Mouse (Mus musculus) v-Abl transformed pro-B cells (cell line): ENCODE data around the gene Cd244a.

Experiments used
- in situ Hi-C, 2 experiments: fragments of 400-800 bp; cut with MboI; formaldehyde crosslinking; loops; one replicate each; pipeline ENCODE4 v1.15.1; 2025; ENCODE audit not compliant: unreplicated experiment in 2 of 2

The Cd244a gene

DNA sequence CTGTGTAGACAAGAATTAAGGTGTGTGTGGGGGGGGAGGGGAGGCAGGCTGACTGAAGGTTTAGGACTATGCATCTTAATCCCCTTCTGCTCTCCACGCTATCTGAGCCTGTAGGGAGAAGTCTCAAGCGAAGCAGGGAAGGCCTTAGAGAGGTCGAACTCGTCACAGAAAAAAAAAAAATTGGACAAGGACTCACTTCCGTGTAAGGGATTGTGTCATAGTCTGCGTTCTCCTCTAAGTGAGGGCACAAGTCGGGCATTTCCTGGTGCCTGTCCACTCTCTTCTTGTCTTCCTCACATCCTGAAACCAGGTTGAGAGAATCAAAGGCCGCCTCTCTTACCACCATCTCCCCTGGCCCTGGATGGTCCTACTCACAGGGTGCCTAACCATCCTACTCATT is 78.1 kb downstream of the Cd244a start:
- in situ Hi-C loops, result no loop called here

GRCm38 (mm10) chr1:171638686-171639085 is 79.7 kb downstream of the Cd244a start:
- in situ Hi-C loops, result no loop called here

GRCm38 (mm10) chr1:171640796-171641195 is 81.8 kb downstream of the Cd244a start:
- in situ Hi-C loops, result no loop called here

DNA sequence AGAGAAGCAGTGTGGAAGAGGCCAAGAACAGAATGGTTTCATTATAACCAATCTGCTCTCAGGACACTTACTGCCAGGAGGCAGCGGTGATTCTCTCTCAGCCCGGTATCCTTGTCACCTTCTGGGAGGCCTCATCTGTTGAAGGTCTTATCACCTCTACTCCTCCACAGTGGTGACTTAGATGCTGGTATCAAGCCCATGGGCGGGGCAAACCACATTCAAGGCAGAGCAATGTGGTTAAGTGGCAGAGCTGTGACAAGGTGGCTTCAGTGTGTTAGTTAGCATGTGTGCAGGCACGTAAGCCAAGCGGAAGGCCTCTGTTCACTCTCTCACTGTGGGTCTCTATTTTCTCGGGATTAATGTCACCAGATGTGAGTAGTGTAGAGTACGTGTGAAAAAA is 84.6 kb downstream of the Cd244a start:
- in situ Hi-C loops, result no loop called here

- in situ Hi-C loops, result no loop called here
Observed at GRCm38 (mm10) chr1:171646429-171646940, 87.5 kb downstream of the Cd244a start.

DNA sequence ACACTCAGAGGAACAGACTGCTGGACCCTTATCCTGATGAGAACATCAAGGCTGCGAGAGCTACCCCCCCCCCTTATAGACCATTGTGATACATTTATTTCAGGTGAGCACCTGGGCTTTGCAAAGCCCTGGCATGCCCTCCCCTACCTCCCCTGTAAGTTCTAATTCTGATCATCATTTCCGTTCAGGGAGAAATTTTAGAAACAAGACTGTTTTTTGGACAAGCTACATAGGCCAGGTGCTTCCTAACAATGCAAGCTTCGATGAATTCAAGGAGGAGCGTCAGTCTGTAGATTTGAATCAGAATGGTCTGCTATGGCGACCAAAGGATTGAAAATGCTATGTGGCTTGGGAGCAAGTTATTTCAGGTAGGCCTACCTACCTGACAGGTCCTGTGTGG is 88.7 kb downstream of the Cd244a start:
- in situ Hi-C loops, result no loop called here

GRCm38 (mm10) chr1:171648840-171649239 is 89.8 kb downstream of the Cd244a start:
- in situ Hi-C loops, result no loop called here

- in situ Hi-C loops, result no loop called here
Observed at GRCm38 (mm10) chr1:171652734-171653133, 93.7 kb downstream of the Cd244a start, which contains the start of gene Slamf7. Slamf7 (minus strand) TSS chr1:171653035.

GRCm38 (mm10) chr1:171658561-171658991 is 99.6 kb downstream of the Cd244a start:
- in situ Hi-C loops, result loop anchor here (5.0 kb wide), 2 partner anchors 41 to 51 kb away; partner anchors contain the start of gene Ly9 (in 1 of the 2)
